Mouse (Mus musculus) heart, postnatal 0 days (tissue): Measurements from ENCODE around the gene Il1rapl1.

Experiments used
- CTCF ChIP-seq: IDR thresholded peaks from 2 replicates; pipeline ENCODE4 v1.5.1; 2016; ENCODE audit warnings: antibody characterized with exemption, control low read depth, low read depth
- EP300 ChIP-seq: IDR thresholded peaks from 2 replicates; pipeline ENCODE4 v1.6.1; 2016; ENCODE audit warnings: antibody characterized with exemption, low read depth

- TF ChIP-seq CTCF (no peak), EP300 (no peak)
Measured at GRCm38 (mm10) chrX:88038984-88039383, 76.5 kb downstream of the Il1rapl1 start.
